Mouse (Mus musculus) myocyte (in vitro differentiated cells): Measurements from ENCODE around the gene Zfp982.

Experiments used
- CEBPB ChIP-seq: IDR thresholded peaks from 2 replicates; pipeline ENCODE4 v1.6.1; 2011; ENCODE audit warnings: mild to moderate bottlenecking, moderate library complexity; ENCODE audit not compliant: poor library complexity, insufficient read depth, severe bottlenecking
- E2F4 ChIP-seq: IDR thresholded peaks from one replicate; pipeline ENCODE4 v1.6.1; 2011; ENCODE audit warnings: mild to moderate bottlenecking, control low read depth, moderate library complexity; ENCODE audit not compliant: insufficient read depth
- MAX ChIP-seq: IDR thresholded peaks from one replicate; pipeline ENCODE4 v1.6.1; 2011; ENCODE audit warnings: low read depth, mild to moderate bottlenecking, control low read depth
- MYOD1 ChIP-seq, 3 experiments: IDR thresholded peaks; one replicate each; pipeline ENCODE4 v1.6.1; 2011; ENCODE audit warnings: control low read depth in 2 of 3, low read depth in 2 of 3, mild to moderate bottlenecking in 2 of 3, moderate library complexity in 1 of 3; ENCODE audit not compliant: insufficient read length in 2 of 3, control insufficient read depth in 1 of 3
- MYOG ChIP-seq, 3 experiments: IDR thresholded peaks; one replicate each; pipeline ENCODE4 v1.6.1; 2011; ENCODE audit warnings: control low read depth in 2 of 3, low read depth in 2 of 3, mild to moderate bottlenecking in 2 of 3; ENCODE audit not compliant: insufficient read length in 2 of 3, control insufficient read depth in 1 of 3, insufficient read depth in 1 of 3
- POLR2A ChIP-seq: IDR thresholded peaks from one replicate; pipeline ENCODE4 v1.6.1; 2011; ENCODE audit warnings: low read depth, mild to moderate bottlenecking, control low read depth, moderate library complexity; ENCODE audit not compliant: insufficient read length
- POLR2AphosphoS2 ChIP-seq: IDR thresholded peaks from one replicate; pipeline ENCODE4 v1.6.1; 2011; ENCODE audit warnings: low read depth, control low read depth; ENCODE audit not compliant: insufficient read length
- REST ChIP-seq: IDR thresholded peaks from one replicate; pipeline ENCODE4 v1.6.1; 2011; ENCODE audit warnings: mild to moderate bottlenecking, control low read depth, moderate library complexity; ENCODE audit not compliant: insufficient read depth, insufficient read length
- SRF ChIP-seq: IDR thresholded peaks from one replicate; pipeline ENCODE4 v1.6.1; 2011; ENCODE audit warnings: low read depth; ENCODE audit not compliant: control insufficient read depth, insufficient read length
- TCF12 ChIP-seq: IDR thresholded peaks from one replicate; pipeline ENCODE4 v1.6.1; 2011; ENCODE audit warnings: mild to moderate bottlenecking, control low read depth; ENCODE audit not compliant: poor library complexity, insufficient read depth, severe bottlenecking
- TCF3 ChIP-seq: IDR thresholded peaks from one replicate; pipeline ENCODE4 v1.6.1; 2011; ENCODE audit warnings: low read depth, control low read depth; ENCODE audit not compliant: insufficient read length
- USF1 ChIP-seq: IDR thresholded peaks from one replicate; pipeline ENCODE4 v1.6.1; 2011; ENCODE audit warnings: low read depth, mild to moderate bottlenecking, control low read depth, moderate library complexity

- TF ChIP-seq TCF3 (no peak), POLR2A (no peak), TCF12 (no peak), E2F4 (no peak), POLR2AphosphoS2 (no peak), REST (no peak), USF1 (no peak), MAX (no peak), SRF (no peak), CEBPB (no peak), MYOD1 (IDR thresholded peaks at IDR 0.05; ENCODE audit: control insufficient read depth in 1 of 3, insufficient read length in 2 of 3, low read depth in 2 of 3) (no peak), MYOG (IDR thresholded peaks at IDR 0.05; ENCODE audit: control insufficient read depth in 1 of 3, insufficient read depth in 1 of 3, insufficient read length in 2 of 3, low read depth in 2 of 3) (no peak)
Observed at GRCm38 (mm10) chr4:147518981-147519380, 26.8 kb downstream of the Zfp982 start.
